Mouse (Mus musculus): ENCODE measurements around the gene Krt13. TPM values are rescaled to one million over a fixed set of nuclear protein-coding genes. Genes with fewer than 3 reads are reported as not detected.
A peak's percentile ranks its signal among the peaks of the same experiment; 100 is the strongest.

The Krt13 gene
- polyA plus RNA-seq, 1 experiment, result 1,946 TPM

GRCm38 (mm10) chr11:100124901-100125300, 3.5 kb upstream of the Krt13 start:
- WGBS, result 61% methylated on average over 7 of the region's 7 CpGs
- no peak overlapping the region for H3K4me3 ChIP-seq (replicated peaks; ENCODE audit: extremely low read depth, low read depth, low read length)
- DNase-seq, result no peak
- no peak for TF ChIP-seq CTCF (IDR thresholded peaks at IDR 0.05; ENCODE audit: insufficient read depth, low read length)
- no peak for TF ChIP-seq POLR2A (IDR thresholded peaks at IDR 0.05; ENCODE audit: borderline replicate concordance, extremely low read depth, low read depth, low read length)
- no peaks in the 10 kb centered on the region for H3K4me1 ChIP-seq (ENCODE audit: control insufficient read depth, insufficient read depth, low read length)

- Histone ChIP-seq H3K4me1 (ENCODE audit: control insufficient read depth, insufficient read depth, low read length) (no peaks in the 10 kb centered on the region), H3K4me3 (replicated peaks; ENCODE audit: extremely low read depth, low read depth, low read length) (no peak overlapping the region)
- TF ChIP-seq CTCF (IDR thresholded peaks at IDR 0.05; ENCODE audit: insufficient read depth, low read length), result no peak
- no peak for TF ChIP-seq POLR2A (IDR thresholded peaks at IDR 0.05; ENCODE audit: borderline replicate concordance, extremely low read depth, low read depth, low read length)
- DNase-seq, result no peak
- 68% methylated on average over 5 of the region's 5 CpGs for WGBS
Measured at GRCm38 (mm10) chr11:100120331-100120730, 1.0 kb downstream of the Krt13 start.

- 59% methylated on average over 2 of the region's 2 CpGs for WGBS
- Histone ChIP-seq H3K4me1 (ENCODE audit: control insufficient read depth, insufficient read depth, low read length) (0 out of 2 replicates have a peak, but pooled peaks cover 2% of the 10 kb centered on the region), H3K4me3 (replicated peaks; ENCODE audit: extremely low read depth, low read depth, low read length) (no peak overlapping the region)
- peak; percentile 13 for DNase-seq
- no peak for TF ChIP-seq POLR2A (IDR thresholded peaks at IDR 0.05; ENCODE audit: borderline replicate concordance, extremely low read depth, low read depth, low read length)
- no peak for TF ChIP-seq CTCF (IDR thresholded peaks at IDR 0.05; ENCODE audit: insufficient read depth, low read length)
Measured at GRCm38 (mm10) chr11:100113742-100114029, 7.7 kb downstream of the Krt13 start.

GRCm38 (mm10) chr11:100112935-100113741, 8.2 kb downstream of the Krt13 start:
- 63% methylated on average over 11 of the region's 11 CpGs for WGBS
- H3K4me3 ChIP-seq (replicated peaks; ENCODE audit: extremely low read depth, low read depth, low read length), result no peak overlapping the region
- TF ChIP-seq POLR2A (IDR thresholded peaks at IDR 0.05; ENCODE audit: borderline replicate concordance, extremely low read depth, low read depth, low read length) (no peak), CTCF (IDR thresholded peaks at IDR 0.05; ENCODE audit: insufficient read depth, low read length) (no peak)
- DNase-seq, result no peak
- H3K4me1 ChIP-seq (ENCODE audit: control insufficient read depth, insufficient read depth, low read length), result 0 out of 2 replicates have a peak, but pooled peaks cover 2% of the 10 kb centered on the region

GRCm38 (mm10) chr11:100105576-100106122, 15.7 kb downstream of the Krt13 start, which contains the start of gene Krt36:
Gene Krt36 (minus strand): TSS chr11:100105626.
- no peak for DNase-seq
- 81% methylated on average over 6 of the region's 6 CpGs for WGBS

GRCm38 (mm10) chr11:100102693-100103429, 18.5 kb downstream of the Krt13 start:
- WGBS, result 54% methylated on average over 15 of the region's 15 CpGs
- DNase-seq, result no peak
- Histone ChIP-seq H3K4me3 (replicated peaks; ENCODE audit: extremely low read depth, low read depth, low read length) (no peak overlapping the region), H3K4me1 (ENCODE audit: control insufficient read depth, insufficient read depth, low read length) (no peaks in the 10 kb centered on the region)
- TF ChIP-seq POLR2A (IDR thresholded peaks at IDR 0.05; ENCODE audit: borderline replicate concordance, extremely low read depth, low read depth, low read length) (no peak), CTCF (IDR thresholded peaks at IDR 0.05; ENCODE audit: insufficient read depth, low read length) (no peak)

More at GRCm38 (mm10) chr11:100105576-100106122, 15.7 kb downstream of the Krt13 start, which contains the start of gene Krt36:
- Histone ChIP-seq H3K4me1 (ENCODE audit: control insufficient read depth, insufficient read depth, low read length) (no peaks in the 10 kb centered on the region), H3K4me3 (replicated peaks; ENCODE audit: extremely low read depth, low read depth, low read length) (no peak within 1 kb of the TSS)
- TF ChIP-seq POLR2A (IDR thresholded peaks at IDR 0.05; ENCODE audit: borderline replicate concordance, extremely low read depth, low read depth, low read length), result no peak
- TF ChIP-seq CTCF (IDR thresholded peaks at IDR 0.05; ENCODE audit: insufficient read depth, low read length), result no peak

- 74% methylated on average over 4 of the region's 4 CpGs for WGBS
Measured at GRCm38 (mm10) chr11:100100391-100100790, 21.0 kb downstream of the Krt13 start.

GRCm38 (mm10) chr11:100097819-100098218, 23.5 kb downstream of the Krt13 start:
- no peak for TF ChIP-seq POLR2A (IDR thresholded peaks at IDR 0.05; ENCODE audit: borderline replicate concordance, extremely low read depth, low read depth, low read length)
- TF ChIP-seq CTCF (IDR thresholded peaks at IDR 0.05; ENCODE audit: insufficient read depth, low read length), result no peak
- Histone ChIP-seq H3K4me3 (replicated peaks; ENCODE audit: extremely low read depth, low read depth, low read length) (no peak overlapping the region), H3K4me1 (ENCODE audit: control insufficient read depth, insufficient read depth, low read length) (no peaks in the 10 kb centered on the region)
- WGBS, result 59% methylated on average over 9 of the region's 9 CpGs
- no peak for DNase-seq

More at GRCm38 (mm10) chr11:100100391-100100790, 21.0 kb downstream of the Krt13 start:
- Histone ChIP-seq H3K4me3 (replicated peaks; ENCODE audit: extremely low read depth, low read depth, low read length) (no peak overlapping the region), H3K4me1 (ENCODE audit: control insufficient read depth, insufficient read depth, low read length) (no peaks in the 10 kb centered on the region)
- DNase-seq, result no peak
- TF ChIP-seq CTCF (IDR thresholded peaks at IDR 0.05; ENCODE audit: insufficient read depth, low read length) (no peak), POLR2A (IDR thresholded peaks at IDR 0.05; ENCODE audit: borderline replicate concordance, extremely low read depth, low read depth, low read length) (no peak)

GRCm38 (mm10) chr11:100096141-100096540, 25.2 kb downstream of the Krt13 start, which contains the start of gene Krt35:
Gene Krt35 (minus strand): TSS chr11:100096241.
- TF ChIP-seq CTCF (IDR thresholded peaks at IDR 0.05; ENCODE audit: insufficient read depth, low read length), result no peak
- TF ChIP-seq POLR2A (IDR thresholded peaks at IDR 0.05; ENCODE audit: borderline replicate concordance, extremely low read depth, low read depth, low read length), result no peak
- WGBS, result 87% methylated on average over 9 of the region's 9 CpGs
- DNase-seq, result no peak
- Histone ChIP-seq H3K4me1 (ENCODE audit: control insufficient read depth, insufficient read depth, low read length) (no peaks in the 10 kb centered on the region), H3K4me3 (replicated peaks; ENCODE audit: extremely low read depth, low read depth, low read length) (no peak within 1 kb of the TSS)

Data from lung, adult 2 months (tissue).